Mouse (Mus musculus): ENCODE measurements around the gene Simc1. TPM values are rescaled to one million over a fixed set of nuclear protein-coding genes. Genes with fewer than 3 reads are reported as not detected.
A peak's percentile ranks its signal among the peaks of the same experiment; 100 is the strongest.

Simc1 gene
- polyA plus RNA-seq (2016; fragmentation: Nextera tagmentation; extraction: Ambion mirVana), result 12.0 and 12.8 TPM in 2 replicates

DNA sequence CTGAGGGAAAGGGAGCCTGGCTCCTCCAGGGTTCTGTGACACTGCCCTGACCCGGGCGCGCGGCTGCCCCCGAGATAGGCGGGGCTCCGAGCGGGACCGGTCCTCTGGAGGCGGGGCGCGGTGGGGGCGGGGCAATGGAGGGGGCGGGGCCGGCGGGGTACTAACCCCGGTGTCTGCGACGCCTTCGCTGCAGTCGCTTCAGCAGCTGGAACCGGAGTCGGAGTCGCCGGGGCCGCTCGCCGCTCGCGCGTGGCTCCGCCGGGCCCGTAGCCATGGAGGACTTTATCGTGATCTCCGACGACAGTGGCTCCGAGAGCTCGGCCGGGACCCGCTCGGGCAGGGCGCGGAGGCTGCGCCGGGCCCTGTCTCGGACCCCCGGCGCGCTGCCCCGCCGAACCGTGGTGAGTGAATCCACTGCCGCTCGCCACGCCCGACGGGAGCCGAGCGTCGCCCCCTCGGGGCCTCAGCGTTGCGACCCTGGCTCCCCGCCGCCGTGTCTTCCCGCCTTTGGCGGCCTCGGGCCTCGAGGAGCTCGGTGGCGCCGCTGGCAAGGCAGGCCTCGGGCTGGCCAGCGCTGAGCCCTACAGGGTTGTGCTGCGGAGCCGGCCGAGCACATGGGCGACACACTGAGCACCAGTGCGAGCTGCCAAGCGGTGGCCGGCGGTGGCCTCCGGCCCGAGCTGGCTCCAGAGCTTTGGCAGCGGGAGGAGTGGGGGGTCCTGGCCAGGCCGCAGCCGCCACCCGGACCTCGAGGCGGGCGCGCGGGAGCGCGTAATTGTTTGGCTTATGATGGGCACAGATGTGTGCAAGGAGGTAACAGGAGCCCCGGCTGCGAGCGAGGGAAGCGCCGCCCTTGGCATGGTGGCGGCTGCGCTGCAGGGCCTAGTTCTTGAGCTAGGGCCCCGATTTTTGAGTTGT, at the start of gene Simc1:
TSS of gene Simc1 (plus strand) at position 176 of the 918 bp plus-strand sequence.
- H3K9me3 ChIP-seq (replicated peaks), result no peaks in the 10 kb centered on the region
- H3K27me3 ChIP-seq (ENCODE audit: low read depth, poor library complexity, severe bottlenecking), result peaks cover 22% of the 10 kb centered on the region
- peak within 1 kb of the TSS; percentile 91 for H3K27ac ChIP-seq (replicated peaks)
- under 1% methylated on average over 105 of the region's 105 CpGs for WGBS
- peak; percentile 88 for DNase-seq (ENCODE audit: low spot score)
- peaks cover 5% of the 10 kb centered on the region for H3K36me3 ChIP-seq
- H3K4me1 ChIP-seq, result peaks cover 23% of the 10 kb centered on the region
- H3K4me3 ChIP-seq, result peak within 1 kb of the TSS; percentile 75

DNA sequence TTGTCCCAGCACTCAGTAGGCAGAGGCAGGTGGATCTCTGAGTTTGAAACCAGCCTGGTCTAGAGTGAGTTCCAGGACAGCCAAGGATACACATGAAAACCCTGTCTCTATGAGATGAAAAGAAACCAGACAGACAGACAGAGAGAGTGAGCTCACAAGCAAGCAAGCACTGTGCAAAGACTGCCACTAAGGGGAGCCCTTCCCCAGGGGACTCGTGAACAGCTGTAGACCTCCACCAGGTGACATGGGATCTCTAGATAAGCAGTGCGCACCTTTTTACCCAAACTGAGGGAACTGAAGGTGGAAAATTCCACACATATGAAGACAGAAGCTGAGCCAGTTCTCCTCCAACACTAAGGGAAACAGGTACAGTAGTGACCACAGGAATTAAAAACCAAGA, 46.5 kb upstream of the Simc1 start:
- H3K4me1 ChIP-seq, result no peaks in the 10 kb centered on the region
- 94% methylated on average over 2 of the region's 2 CpGs for WGBS
- H3K9me3 ChIP-seq (replicated peaks), result no peaks in the 10 kb centered on the region
- peaks cover 94% of the 10 kb centered on the region for H3K36me3 ChIP-seq
- no peak overlapping the region for H3K27ac ChIP-seq (replicated peaks)
- no peak for DNase-seq (ENCODE audit: low spot score)
- H3K27me3 ChIP-seq (ENCODE audit: low read depth, poor library complexity, severe bottlenecking), result no peaks in the 10 kb centered on the region
- no peak overlapping the region for H3K4me3 ChIP-seq

DNA sequence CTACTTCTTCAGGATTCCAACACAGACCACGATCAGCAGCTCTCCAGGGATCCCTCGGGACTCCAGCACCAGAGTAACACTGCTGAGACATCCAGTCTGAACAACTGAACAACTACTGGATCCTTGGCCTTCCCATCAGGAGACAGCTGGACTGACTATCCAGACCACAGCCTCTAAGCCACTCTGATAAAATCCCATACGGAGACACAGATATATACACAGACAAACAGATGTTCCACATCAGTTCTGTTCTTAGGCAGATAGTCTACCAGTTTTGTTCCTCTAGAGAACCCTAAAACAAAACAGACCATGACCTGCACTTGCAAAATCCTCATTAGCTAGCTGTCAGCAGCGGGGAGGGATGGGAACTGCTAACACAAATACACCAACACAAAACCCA, 44.3 kb upstream of the Simc1 start:
- WGBS, result 92% methylated on average over 4 of the region's 4 CpGs
- Histone ChIP-seq H3K9me3 (replicated peaks) (peaks cover 7% of the 10 kb centered on the region), H3K4me1 (no peaks in the 10 kb centered on the region), H3K36me3 (peaks cover 100% of the 10 kb centered on the region), H3K27ac (replicated peaks) (no peak overlapping the region), H3K27me3 (ENCODE audit: low read depth, poor library complexity, severe bottlenecking) (no peaks in the 10 kb centered on the region), H3K4me3 (no peak overlapping the region)
- DNase-seq (ENCODE audit: low spot score), result no peak

DNA sequence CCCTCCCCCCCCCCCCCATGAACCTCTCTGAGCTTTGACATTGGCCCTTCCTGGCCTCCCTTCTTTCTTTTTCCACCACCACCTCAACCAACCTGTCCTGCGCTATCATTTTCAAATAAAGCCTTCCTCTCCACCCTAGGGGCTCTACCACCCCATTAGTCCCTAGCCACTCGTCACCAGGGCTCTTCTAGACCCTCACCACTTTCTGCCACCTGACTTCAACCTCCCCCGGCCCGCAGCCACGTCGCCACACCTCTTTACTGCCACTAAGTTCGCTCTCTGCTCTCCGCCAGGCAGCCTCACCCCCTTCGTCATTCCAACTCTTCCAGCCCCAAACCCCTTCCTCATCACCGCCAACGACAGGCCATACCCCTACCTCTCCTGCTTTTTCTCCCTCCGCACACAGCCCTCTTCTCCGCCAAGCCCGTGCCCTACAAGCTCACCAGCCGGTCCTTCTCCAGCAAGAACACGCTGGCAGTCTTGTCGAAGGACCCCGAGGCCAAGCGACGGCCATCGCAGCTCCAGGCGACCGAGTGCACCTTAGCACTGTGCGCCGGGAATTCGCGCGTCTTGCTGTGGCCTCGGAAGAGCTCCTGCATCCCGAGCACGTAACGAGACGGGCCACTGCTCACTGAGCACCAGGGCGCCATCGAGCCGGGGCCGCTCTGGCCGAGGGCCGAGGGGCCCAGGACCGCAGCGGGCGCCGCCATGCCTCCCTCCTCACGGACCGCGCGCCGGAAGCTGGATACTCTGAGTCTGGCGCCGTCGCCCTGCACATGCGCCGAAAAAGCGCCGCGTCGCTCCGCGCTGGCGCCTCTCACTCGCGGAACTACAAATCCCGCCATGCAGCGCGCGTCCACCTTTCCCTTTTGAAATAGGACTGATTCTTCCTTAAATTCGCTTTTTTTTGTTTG, 35.2 kb upstream of the Simc1 start, which contains the start of gene Thoc3:
TSS of gene Thoc3 (minus strand) at position 752 of the 914 bp plus-strand sequence.
- H3K27ac ChIP-seq (replicated peaks), result peak within 1 kb of the TSS; percentile 93

DNA sequence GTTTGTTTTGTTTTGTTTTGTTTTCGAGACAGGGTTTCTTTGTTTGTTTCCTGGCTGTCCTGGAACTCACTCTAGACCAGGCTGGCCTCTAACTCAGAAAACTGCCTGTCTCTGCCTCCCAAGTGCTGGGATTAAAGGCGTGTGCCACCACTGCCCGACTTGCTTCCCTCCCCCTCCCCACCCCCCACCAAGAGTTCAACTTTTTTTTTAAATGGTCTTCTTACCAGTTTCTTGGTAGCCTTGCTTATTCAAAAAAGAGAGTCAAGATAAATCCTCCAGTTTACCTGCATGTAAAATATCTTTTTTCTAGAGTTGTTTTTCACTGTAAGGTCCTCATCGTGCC, 34.6 kb upstream of the Simc1 start:
- DNase-seq (ENCODE audit: low spot score), result no peak
- 17% methylated on average over 4 of the region's 4 CpGs for WGBS

More for the DNA sequence above, 35.2 kb upstream of the Simc1 start, which contains the start of gene Thoc3:
- under 1% methylated on average over 67 of the region's 67 CpGs for WGBS
- H3K36me3 ChIP-seq, result peaks cover 44% of the 10 kb centered on the region
- H3K27me3 ChIP-seq (ENCODE audit: low read depth, poor library complexity, severe bottlenecking), result no peaks in the 10 kb centered on the region
- peak; percentile 88 for DNase-seq (ENCODE audit: low spot score)
- H3K4me1 ChIP-seq, result peaks cover 16% of the 10 kb centered on the region
- peaks cover 23% of the 10 kb centered on the region for H3K9me3 ChIP-seq (replicated peaks)
- peak within 1 kb of the TSS; percentile 100 for H3K4me3 ChIP-seq

DNA sequence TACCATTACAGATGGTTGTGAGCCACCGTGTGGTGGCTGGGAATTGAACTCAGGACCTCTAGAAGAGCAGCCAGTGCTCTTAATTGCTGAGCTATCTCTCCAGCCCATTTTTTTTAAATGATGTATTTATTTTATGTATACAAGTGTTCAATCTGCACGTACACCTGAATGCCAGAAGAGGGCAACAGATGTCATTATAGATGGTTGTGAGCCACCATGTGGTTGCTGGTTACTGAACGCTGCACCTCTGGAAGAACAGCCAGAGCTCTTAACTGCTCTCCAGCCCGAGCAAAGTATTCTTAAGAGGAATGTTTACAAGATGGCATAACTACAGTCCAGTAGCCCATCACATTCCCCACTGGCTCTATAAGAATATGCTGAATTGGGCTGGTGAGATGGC, 31.6 kb upstream of the Simc1 start:
- H3K9me3 ChIP-seq (replicated peaks), result peaks cover 5% of the 10 kb centered on the region; the same call in 1 of the 2 replicates
- DNase-seq (ENCODE audit: low spot score), result no peak
- peaks cover 15% of the 10 kb centered on the region for H3K4me1 ChIP-seq
- no peak overlapping the region for H3K27ac ChIP-seq (replicated peaks)
- peaks cover 8% of the 10 kb centered on the region for H3K36me3 ChIP-seq
- 85% methylated on average over 4 of the region's 4 CpGs for WGBS
- no peaks in the 10 kb centered on the region for H3K27me3 ChIP-seq (ENCODE audit: low read depth, poor library complexity, severe bottlenecking)
- H3K4me3 ChIP-seq, result no peak overlapping the region

More for the DNA sequence above, 34.6 kb upstream of the Simc1 start:
- Histone ChIP-seq H3K27me3 (ENCODE audit: low read depth, poor library complexity, severe bottlenecking) (no peaks in the 10 kb centered on the region), H3K4me3 (peak overlapping the region; percentile 100), H3K27ac (replicated peaks) (peak overlapping the region; percentile 93), H3K4me1 (peaks cover 16% of the 10 kb centered on the region), H3K36me3 (peaks cover 38% of the 10 kb centered on the region), H3K9me3 (replicated peaks) (peaks cover 19% of the 10 kb centered on the region)

DNA sequence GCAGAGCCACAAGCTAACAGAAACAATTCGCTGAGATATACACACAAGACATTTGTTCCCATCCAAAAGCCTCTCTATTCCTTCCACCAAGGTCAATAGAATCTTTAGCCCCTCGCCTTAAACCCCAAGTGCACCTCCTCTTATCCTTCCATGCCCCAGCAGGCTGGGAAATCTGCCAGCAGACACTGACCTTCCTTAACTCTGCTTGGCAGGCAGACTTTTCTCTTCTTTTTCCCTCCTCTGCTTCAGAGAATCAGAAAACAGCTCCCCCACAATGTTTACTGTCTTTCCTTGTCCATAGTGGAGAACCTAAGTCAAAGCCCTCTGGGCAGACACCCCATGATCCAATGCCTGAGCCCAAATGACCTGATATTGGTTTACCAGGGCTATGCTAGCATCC, 28.6 kb upstream of the Simc1 start:
- H3K4me3 ChIP-seq, result no peak overlapping the region
- WGBS, result 79% methylated on average over 2 of the region's 2 CpGs
- no peaks in the 10 kb centered on the region for H3K4me1 ChIP-seq
- no peaks in the 10 kb centered on the region for H3K36me3 ChIP-seq
- H3K27ac ChIP-seq (replicated peaks), result no peak overlapping the region
- DNase-seq (ENCODE audit: low spot score), result no peak
- no peaks in the 10 kb centered on the region for H3K27me3 ChIP-seq (ENCODE audit: low read depth, poor library complexity, severe bottlenecking)
- H3K9me3 ChIP-seq (replicated peaks), result peaks cover 5% of the 10 kb centered on the region; the same call in 1 of the 2 replicates

DNA sequence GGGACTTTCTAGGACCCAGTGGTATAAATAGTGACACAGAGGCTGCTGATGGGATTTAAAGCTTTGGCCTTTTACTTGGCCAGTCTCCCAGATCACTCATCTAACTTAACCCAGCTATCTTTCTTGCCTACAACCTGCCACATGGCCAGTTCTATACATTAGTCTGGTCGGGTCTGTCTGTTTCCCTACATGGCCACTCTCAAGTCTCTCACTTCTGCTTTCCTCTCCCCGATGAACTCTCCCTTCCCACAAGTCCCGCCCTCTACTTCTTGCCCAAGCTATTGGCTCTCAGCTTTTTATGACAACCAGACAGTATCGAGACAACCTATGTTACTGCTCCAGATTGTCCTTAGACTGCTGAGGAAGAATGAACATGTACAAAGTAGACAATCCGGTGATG, 27.9 kb upstream of the Simc1 start:
- no peak for DNase-seq (ENCODE audit: low spot score)
- no peaks in the 10 kb centered on the region for H3K36me3 ChIP-seq
- H3K4me1 ChIP-seq, result no peaks in the 10 kb centered on the region
- no peak overlapping the region for H3K27ac ChIP-seq (replicated peaks)
- H3K9me3 ChIP-seq (replicated peaks), result peaks cover 5% of the 10 kb centered on the region; the same call in 1 of the 2 replicates
- H3K4me3 ChIP-seq, result no peak overlapping the region
- 86% methylated on average over 5 of the region's 5 CpGs for WGBS
- no peaks in the 10 kb centered on the region for H3K27me3 ChIP-seq (ENCODE audit: low read depth, poor library complexity, severe bottlenecking)

DNA sequence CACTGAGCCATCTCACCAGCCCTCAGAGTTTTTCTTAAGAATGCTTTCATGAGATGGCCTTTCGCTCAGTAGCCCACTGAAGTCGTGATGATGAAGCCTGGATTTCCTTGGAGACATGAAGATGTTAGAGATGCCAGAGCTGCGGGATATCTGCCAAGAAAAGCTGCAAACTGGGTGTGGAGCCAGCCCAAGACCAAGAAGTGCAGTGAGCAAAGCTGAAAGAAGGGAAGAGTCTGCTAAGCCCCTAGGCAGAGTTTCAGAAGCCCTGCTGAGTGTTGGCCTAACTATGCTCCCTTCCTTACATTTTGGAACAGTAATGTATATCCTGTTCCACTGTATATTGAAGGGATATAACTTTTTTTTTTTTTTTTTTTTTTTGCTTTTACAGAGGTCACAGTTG, 24.3 kb upstream of the Simc1 start:
- H3K4me3 ChIP-seq, result no peak overlapping the region
- WGBS, result 68% methylated on average over 3 of the region's 3 CpGs
- H3K27ac ChIP-seq (replicated peaks), result no peak overlapping the region
- no peaks in the 10 kb centered on the region for H3K4me1 ChIP-seq
- no peaks in the 10 kb centered on the region for H3K36me3 ChIP-seq
- H3K27me3 ChIP-seq (ENCODE audit: low read depth, poor library complexity, severe bottlenecking), result no peaks in the 10 kb centered on the region
- H3K9me3 ChIP-seq (replicated peaks), result no peaks in the 10 kb centered on the region
- no peak for DNase-seq (ENCODE audit: low spot score)

DNA sequence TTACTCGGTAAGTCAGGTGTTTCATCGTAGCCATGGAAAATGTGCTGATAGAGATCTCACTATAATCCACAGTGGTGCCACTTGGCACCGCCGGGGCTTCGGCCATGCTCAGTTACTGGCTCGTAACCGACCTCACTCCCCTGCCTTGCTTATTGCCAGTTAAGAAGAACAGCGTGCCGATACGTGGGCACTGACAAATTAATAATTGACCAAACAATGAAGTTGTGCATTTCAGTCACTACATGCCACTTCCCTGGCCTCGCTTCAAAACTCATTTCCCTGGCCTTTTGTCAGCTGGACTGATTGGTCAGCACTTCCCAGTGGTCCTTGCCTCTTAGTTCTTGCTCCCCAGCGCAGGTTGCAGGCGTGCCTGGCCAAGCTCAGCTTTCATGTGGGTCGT, 22.1 kb upstream of the Simc1 start:
- WGBS, result 86% methylated on average over 14 of the region's 14 CpGs
- Histone ChIP-seq H3K36me3 (no peaks in the 10 kb centered on the region), H3K4me3 (no peak overlapping the region), H3K4me1 (no peaks in the 10 kb centered on the region), H3K27ac (replicated peaks) (no peak overlapping the region), H3K27me3 (ENCODE audit: low read depth, poor library complexity, severe bottlenecking) (no peaks in the 10 kb centered on the region), H3K9me3 (replicated peaks) (no peaks in the 10 kb centered on the region)
- DNase-seq (ENCODE audit: low spot score), result no peak

DNA sequence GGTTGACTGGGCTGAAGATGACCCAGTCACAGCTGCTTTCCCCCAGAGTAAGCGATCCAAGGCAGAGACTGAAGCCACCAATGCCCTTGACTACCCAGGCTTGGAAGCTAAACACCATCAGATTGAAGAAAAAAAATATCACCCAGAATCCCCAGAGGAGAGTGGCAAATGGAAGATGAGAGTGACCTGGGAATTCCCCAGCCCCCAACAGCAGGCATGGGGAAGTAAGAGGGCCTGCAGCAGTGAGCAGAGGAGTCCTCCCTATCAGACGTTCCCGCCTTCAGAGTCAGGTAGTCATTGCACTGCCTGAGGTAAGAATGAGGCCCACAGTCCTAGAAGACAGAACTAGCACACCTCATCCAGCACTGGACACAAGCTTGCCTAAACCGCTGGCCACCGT, 13.2 kb upstream of the Simc1 start:
- no peak overlapping the region for H3K27ac ChIP-seq (replicated peaks)
- 87% methylated on average over 5 of the region's 5 CpGs for WGBS
- no peak for DNase-seq (ENCODE audit: low spot score)
- no peaks in the 10 kb centered on the region for H3K4me1 ChIP-seq
- H3K27me3 ChIP-seq (ENCODE audit: low read depth, poor library complexity, severe bottlenecking), result no peaks in the 10 kb centered on the region
- H3K9me3 ChIP-seq (replicated peaks), result no peaks in the 10 kb centered on the region
- H3K4me3 ChIP-seq, result no peak overlapping the region
- no peaks in the 10 kb centered on the region for H3K36me3 ChIP-seq

DNA sequence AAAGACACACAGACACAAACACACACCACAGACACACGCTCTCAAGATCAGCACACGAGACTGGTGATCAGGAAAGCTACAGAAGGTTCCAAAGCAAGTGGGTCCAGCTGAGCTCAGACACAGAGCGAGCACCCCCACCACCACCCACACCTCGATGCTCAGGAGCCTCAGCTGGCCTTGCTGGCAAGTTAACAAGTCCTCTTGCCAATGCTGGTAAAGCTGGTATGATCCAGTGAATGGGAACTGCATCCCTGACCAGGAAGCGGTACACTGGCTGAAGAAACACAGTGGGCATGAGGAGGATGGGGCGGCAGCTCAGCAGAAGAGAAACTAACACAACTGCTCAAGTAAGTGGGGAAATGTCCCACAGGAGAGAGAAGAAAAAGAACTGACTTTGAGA, 12.2 kb upstream of the Simc1 start:
- no peaks in the 10 kb centered on the region for H3K36me3 ChIP-seq
- H3K9me3 ChIP-seq (replicated peaks), result no peaks in the 10 kb centered on the region
- H3K4me1 ChIP-seq, result no peaks in the 10 kb centered on the region
- 89% methylated on average over 6 of the region's 6 CpGs for WGBS
- no peaks in the 10 kb centered on the region for H3K27me3 ChIP-seq (ENCODE audit: low read depth, poor library complexity, severe bottlenecking)
- DNase-seq (ENCODE audit: low spot score), result no peak
- H3K4me3 ChIP-seq, result no peak overlapping the region
- no peak overlapping the region for H3K27ac ChIP-seq (replicated peaks)
